Mouse (Mus musculus): ENCODE measurements at regions not wholly inside any gene's neighbourhood (a gene's known extent, or its start where the extent isn't known, plus 50 kb on each side); places are given as distances from the start of the nearest gene placed in this dataset.
"Not testable (repeated sequence)": the region's sequence is repeated elsewhere in the genome, so short reads cannot be mapped to it uniquely, and the experiment has no call there.

DNA sequence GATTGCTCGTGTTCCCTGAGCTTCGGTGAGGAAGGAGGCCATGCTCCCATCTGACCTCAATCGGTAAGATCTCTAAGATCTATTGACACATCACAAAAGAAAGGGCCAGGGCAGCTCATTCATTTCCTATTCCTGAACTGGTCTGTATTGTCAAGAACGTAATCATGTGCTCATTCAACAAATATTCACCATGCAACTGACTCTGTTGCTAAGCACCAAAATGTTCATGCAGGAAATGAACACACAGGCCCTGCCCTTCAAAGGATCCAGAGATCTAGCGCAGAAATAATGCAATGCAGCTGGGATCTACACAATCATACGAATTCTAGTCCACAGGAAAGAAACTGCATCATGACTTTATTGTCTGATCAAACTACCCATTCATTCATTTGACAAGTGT, 413.3 kb downstream of the Lrig3 start:
- CTCF ChIA-PET, result no interaction called here

DNA sequence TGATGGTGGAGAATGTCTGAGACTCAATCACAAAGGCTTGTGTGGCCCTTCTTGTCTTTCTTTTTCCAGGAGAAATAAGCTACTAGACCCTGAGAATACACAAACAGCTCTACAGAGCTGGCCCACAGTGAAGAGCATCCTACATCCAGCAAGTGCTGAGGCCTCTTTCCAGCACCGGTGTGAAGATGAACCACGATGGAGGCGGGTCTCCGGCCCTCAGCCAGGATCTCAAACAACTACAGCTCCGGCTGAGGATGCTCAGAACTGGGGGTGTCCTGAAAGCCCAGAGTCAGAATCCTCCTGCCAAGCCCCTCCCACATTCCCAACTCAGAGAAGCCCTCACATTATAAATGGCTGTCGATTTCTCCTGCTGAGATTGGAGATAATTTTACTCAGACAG, 407.9 kb downstream of the Lrig3 start:
- CTCF ChIA-PET, result no interaction called here

DNA sequence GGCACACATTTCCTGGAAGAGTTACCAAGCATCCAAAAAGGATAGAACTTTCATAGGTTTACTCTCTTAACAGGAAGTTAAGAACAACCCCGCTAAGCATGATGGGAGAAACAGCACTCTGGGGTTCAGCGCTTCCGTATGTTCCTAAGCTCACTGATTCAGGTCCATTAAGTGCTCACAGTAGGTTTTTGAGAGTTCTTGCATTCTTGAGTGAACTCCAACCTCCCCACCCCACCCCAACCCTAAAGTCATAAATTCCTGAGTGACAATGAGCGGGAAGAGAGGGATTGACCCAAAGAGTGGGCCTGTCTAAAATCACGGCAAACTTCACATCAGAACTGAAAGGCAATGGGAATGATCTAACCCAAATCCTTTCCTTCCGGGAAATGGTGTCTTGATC, 405.9 kb downstream of the Lrig3 start:
- CTCF ChIA-PET, result no interaction called here

DNA sequence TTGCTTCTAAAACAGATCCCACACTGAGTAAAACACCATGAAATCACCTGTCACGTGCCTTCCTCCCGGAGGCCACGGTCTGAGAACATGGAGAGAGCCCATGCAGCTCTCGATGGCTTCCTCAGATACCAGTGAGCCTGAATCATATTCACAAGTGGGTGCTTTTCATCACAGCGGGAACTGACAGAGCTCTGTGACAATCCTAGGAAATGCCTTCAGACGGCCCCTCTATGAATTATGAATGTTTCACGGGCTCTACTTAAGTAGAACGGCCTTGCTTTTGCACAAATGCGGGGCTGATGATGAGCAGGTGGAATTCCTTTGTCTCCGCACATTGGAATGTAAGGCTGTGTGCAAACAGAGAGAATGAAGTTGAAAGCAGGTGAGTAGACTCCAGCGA, 383.1 kb downstream of the Lrig3 start:
- CTCF ChIA-PET, result no interaction called here

DNA sequence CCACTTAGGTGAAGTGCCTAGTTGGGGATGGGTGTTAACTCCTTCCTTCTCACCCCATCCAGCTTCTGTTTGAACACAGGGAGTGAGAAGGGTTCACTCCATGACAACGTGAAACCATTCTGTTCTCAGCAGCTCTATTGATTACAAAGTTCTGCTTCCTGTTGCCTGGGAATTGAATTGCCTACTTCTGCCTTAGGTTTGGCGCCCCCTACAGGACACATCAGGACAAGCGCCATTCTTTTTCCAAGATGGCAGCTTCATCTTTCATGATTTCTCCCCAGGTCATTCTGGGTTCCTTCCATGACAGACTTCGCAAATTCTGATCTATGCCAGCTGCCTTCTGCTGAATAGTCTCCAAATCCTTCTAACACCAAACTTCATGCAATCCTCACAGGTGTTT, 371.5 kb downstream of the Lrig3 start:
- CTCF ChIA-PET, result interaction anchor here (0.6 kb wide), 1 partner anchor 395 kb away, joined by 3 read pairs; no protein-coding TSS in a partner anchor

DNA sequence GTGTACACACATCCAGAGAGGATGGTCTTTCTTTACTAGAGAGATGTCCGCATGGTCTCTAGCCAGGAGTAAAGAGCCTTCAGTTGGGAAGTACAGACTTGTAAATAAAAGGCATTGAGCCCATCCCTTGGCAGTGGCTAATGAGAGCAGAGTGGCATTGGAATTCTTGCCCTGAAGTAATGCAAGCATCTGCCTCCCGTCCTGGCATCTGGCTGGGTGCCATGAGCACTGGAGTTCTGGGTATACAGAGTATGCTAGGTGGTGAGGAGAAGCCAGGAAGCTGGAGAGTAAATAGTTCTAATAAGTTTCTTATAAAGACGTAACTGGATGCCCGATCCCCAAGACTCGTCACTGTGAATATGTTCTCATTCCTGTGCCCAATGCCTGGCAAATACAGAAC, 367.8 kb downstream of the Lrig3 start:
- CTCF ChIA-PET, result no interaction called here

DNA sequence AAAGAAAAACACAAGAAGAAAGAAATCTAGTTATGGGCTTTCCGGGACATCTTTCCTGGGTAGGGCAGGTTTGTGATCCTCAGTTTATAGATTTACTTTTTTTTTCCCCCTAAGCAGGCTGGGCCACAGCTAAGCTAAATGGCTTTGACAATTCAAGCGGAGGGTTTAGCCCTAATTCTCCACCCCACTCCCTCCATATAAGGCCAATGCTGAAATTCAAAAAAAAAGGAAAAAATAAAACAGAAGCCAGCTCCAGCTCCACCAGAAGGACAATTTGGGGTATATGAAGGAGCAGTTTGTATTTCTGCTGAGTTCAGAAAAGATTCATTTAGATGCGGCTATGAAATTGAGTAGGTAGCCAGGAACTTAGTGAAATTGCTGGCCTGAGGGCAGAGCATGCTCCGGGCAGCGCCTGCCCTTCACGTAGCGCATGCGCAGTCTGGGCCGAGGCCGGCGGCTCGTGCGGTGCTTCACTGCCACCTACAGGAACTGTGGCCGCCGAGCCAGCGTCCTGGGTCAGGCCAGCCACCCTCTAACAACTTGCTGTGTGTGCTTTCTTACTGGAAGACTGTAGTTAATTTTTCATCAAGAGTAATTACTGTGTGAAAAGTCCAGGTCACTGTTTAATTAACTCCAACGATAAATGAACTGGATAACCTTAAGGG, 364.5 kb downstream of the Lrig3 start:
- CTCF ChIA-PET, result no interaction called here

- CTCF ChIA-PET, result no interaction called here
These were observed 354.9 kb downstream of the Lrig3 start for GRCm38 (mm10) chr10:126320831-126321230.

GRCm38 (mm10) chr10:126319795-126320194, 353.8 kb downstream of the Lrig3 start:
- CTCF ChIA-PET, result no interaction called here

GRCm38 (mm10) chr10:126299962-126300361, 334.0 kb downstream of the Lrig3 start:
- CTCF ChIA-PET, result no interaction called here

DNA sequence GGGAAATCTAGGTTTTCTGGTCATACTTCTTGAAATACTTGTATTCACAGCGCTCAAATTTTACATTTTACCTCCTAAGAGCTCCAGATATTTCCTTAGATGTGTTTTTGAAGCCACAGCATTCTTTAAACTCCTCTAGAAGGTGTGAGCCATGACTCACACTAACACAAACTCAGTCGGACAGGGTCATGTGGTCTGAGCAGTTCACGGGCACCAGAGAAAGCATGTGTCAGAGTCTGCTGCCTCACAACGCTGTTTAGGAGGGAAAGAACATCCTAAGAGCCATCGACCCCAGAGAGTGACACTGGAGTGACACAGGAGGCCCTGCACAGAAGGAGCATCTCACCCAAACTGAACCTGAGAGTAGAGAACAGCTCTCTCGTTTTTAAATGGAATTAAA, 332.2 kb downstream of the Lrig3 start:
- CTCF ChIA-PET, result no interaction called here

DNA sequence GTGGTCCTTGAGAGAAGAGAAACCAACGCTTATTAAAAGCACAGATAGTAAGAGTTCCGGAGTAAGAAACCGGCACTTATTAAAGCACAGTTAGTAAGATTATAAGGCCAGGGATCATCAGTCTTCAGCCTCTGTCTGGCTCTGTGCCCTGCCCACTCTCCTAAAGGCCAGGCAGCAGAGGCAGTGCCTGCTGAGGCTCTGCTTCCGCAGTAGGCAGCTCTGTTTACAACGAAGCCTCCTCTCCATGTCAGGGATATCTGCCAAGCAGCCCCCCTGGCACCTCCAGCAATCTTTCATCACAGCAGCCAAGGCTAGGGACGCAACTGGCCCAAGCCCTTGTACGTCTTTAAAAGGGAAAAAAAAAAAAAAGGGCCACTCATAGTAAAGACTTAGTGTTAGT, 329.9 kb downstream of the Lrig3 start:
- CTCF ChIA-PET, result interaction anchor here (0.7 kb wide), 1 partner anchor 1045 kb away, joined by 8 read pairs; no protein-coding TSS in a partner anchor

DNA sequence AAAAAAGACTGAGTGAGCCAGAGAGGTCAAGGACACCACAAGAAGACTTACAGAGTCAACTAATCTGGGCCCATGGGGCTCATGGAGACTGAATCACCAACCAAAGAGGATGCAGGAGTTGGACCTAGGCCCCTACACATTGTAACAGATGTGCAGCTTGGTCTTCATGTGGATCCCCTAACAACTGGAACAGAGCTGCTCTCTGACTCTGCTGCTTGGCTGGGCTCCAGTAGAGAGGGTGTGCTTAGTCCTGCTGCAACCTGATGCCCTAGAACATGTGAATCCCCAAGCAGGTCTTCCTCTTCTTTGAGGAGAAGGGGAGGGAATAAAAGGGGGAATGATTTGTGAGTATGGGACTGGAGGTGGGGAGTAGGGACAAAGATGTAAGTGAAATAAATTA, 325.8 kb downstream of the Lrig3 start:
- CTCF ChIA-PET, result no interaction called here

DNA sequence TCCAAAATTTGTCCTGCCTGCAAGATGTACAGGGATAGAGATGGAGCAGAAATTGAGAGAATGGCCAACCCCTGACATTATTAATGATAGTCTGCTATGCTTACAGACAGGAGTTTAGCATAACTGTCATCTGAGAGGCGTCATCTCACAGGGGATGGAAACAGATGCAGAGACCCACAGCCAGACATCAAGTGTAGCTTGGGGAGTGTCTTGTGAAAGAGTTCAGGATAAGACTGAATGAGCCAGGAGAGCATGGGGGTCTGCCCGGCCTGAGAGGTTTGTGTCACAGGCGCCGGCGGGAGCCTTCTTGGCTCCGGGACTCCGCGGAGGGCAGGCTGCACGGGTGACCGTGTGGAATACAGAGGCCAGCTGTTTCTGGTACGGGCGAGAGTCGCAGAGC, 319.1 kb downstream of the Lrig3 start:
- CTCF ChIA-PET, result not testable (repeated sequence)

DNA sequence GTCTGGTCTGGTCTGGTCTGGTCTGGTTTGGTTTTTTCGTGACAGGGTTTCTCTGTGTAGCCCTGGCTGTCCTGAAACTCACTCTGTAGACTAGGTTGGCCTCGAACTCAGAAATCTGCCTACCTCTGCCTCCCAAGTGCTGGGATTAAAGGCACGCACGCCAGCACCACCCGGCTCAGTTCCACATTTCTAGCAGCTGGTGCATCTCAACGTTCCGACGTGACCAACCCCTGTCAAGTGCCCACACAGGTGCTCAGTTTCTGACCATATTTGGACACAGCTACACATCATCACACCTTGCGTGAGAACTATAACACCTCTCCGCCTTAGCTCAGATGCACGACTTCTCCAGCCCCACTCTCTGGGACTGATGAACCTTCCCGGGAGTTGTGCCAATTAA, 304.4 kb downstream of the Lrig3 start:
- CTCF ChIA-PET, result no interaction called here

- CTCF ChIA-PET, result no interaction called here
These were observed 301.5 kb downstream of the Lrig3 start for GRCm38 (mm10) chr10:126267321-126267998.

- CTCF ChIA-PET, result no interaction called here
These were observed 291.2 kb downstream of the Lrig3 start for GRCm38 (mm10) chr10:126257171-126257570.

DNA sequence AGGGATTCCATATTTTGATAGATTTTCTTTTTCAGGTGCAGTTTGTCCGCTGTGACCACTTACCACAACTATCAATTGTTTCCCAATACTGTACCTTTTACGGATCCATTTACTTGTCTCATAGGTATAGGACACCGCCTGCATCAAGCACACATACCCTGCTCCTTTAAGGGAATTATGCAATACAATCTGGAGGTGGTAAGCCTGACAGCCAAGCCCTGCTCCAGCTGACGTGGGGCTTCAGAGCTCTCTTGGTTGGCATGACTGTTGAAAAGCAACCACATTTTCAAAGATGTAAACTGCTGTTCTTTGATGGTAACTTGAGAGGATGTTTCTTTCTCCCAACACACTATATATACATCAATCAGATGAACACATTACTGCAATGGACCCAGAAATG, 288.2 kb downstream of the Lrig3 start:
- CTCF ChIA-PET, result no interaction called here

DNA sequence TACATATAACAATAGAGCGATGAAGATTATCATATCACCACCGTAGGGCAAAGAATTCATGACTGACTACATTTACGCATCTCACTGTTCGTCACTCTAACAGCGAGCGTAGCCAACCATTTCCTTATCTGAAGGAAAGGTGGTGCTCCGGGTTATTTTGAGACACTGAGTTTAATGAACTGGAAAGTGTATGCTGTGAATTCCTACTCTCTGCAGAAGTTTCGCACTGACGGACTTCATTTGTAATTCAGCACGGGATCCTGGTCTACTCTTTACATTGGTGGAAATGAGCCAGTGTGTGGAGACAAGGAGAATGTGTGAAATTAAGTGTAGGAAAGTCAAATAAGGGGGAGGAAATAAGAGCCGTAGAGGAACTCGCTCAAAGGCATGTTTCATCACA, 283.2 kb downstream of the Lrig3 start:
- CTCF ChIA-PET, result no interaction called here

- CTCF ChIA-PET, result no interaction called here
These were observed 277.1 kb downstream of the Lrig3 start for GRCm38 (mm10) chr10:126243051-126243450.

GRCm38 (mm10) chr10:126239536-126239935, 273.6 kb downstream of the Lrig3 start:
- CTCF ChIA-PET, result no interaction called here
